Mouse (Mus musculus) cerebellum, adult 2 months (tissue): ENCODE data around the gene Tpd52l2.

Experiments used
- CTCF ChIP-seq: fragments of 200-500 bp; IDR thresholded peaks from 2 replicates; pipeline ENCODE4 v1.5.1; 2011; ENCODE audit warnings: low read depth, mild to moderate bottlenecking, control low read depth, low read length, moderate library complexity, borderline replicate concordance; ENCODE audit not compliant: insufficient read depth
- POLR2A ChIP-seq: fragments of 200-500 bp; IDR thresholded peaks from 2 replicates; pipeline ENCODE4 v1.6.1; 2011; ENCODE audit warnings: low read length, control low read depth, borderline replicate concordance; ENCODE audit not compliant: insufficient read depth

DNA sequence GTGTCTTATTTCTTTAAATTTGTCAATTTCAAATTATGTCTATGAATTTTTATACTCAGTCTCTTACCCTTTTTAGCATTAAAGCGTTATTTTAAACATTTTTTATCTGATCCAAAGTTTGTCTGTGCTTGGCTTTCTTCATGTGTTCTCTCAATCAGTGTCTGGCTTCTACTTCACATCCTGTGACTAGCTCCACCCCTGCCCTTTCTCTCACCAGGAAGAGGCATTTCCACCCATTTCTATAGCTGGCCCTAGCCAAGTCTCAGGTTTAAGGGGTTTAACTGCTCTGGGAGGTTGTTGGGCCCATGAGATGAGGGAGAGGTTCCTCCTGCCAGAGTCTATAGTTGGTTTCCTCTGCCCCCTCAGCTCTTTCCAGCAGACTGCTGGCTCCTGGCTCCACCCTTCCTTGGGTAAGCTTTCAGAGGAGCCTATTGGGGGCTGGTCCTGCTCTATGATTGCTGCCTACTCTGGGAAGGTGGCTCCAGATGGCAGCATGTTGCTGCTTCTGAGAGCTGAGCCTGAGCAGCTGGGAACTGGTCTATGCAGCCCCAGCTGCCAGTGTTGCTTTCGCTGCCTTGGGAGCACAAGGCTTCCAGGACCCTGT lies 40.6 kb downstream of the Tpd52l2 start:
- TF ChIP-seq CTCF: no peak
- no peak for TF ChIP-seq POLR2A
